Mouse (Mus musculus): Measurements from ENCODE around the gene Lingo2.
"Not testable (repeated sequence)": the region's sequence is repeated elsewhere in the genome, so short reads cannot be mapped to it uniquely, and the experiment has no call there.

- not testable (repeated sequence) for TF ChIP-seq MYB (IDR thresholded peaks at IDR 0.05; ENCODE audit: low read depth, low read length); CTCF (IDR thresholded peaks at IDR 0.05 in 2 of 3, conservative IDR thresholded peaks at IDR 0.05 in 1 of 3; ENCODE audit: control insufficient read depth in 1 of 3, insufficient read depth in 1 of 3, low read depth in 2 of 3, low read length in 3 of 3, poor library complexity in 1 of 3, severe bottlenecking in 1 of 3); GATA1 (IDR thresholded peaks at IDR 0.05; ENCODE audit: low read depth, low read length); KAT2A (conservative IDR thresholded peaks at IDR 0.05; ENCODE audit: low read depth, low read length); E2F4 (IDR thresholded peaks at IDR 0.05; ENCODE audit: borderline replicate concordance, low read depth, low read length); POLR2A (IDR thresholded peaks at IDR 0.05; ENCODE audit: control insufficient read depth in 1 of 2, insufficient read depth in 1 of 2, low read depth in 1 of 2, low read length in 2 of 2, poor library complexity in 1 of 2); MEF2A (IDR thresholded peaks at IDR 0.05; ENCODE audit: extremely low read depth, insufficient replicate concordance, low read depth, low read length, poor library complexity, severe bottlenecking); POLR2AphosphoS5 (IDR thresholded peaks at IDR 0.05; ENCODE audit: borderline replicate concordance, low read depth, low read length); CHD2 (IDR thresholded peaks at IDR 0.05; ENCODE audit: low read length); MAX (IDR thresholded peaks at IDR 0.05; ENCODE audit: low read length); CHD1 (IDR thresholded peaks at IDR 0.05; ENCODE audit: low read depth, low read length); TAL1 (IDR thresholded peaks at IDR 0.05; ENCODE audit: low read length); ZC3H11A (IDR thresholded peaks at IDR 0.05; ENCODE audit: low read depth, low read length); USF1 (IDR thresholded peaks at IDR 0.05; ENCODE audit: low read depth, low read length)
Measured at GRCm38 (mm10) chr4:36064701-36065100, 886.8 kb downstream of the Lingo2 start.

All from MEL (cell line).